Mouse (Mus musculus): ENCODE data around the gene CK137956. TPM values are rescaled to one million over a fixed set of nuclear protein-coding genes. Genes with fewer than 3 reads are reported as not detected.

Gene CK137956
- polyA plus RNA-seq (2014; fragmentation: Illumina TruSeq; extraction: RNeasy Lipid Tissue Mini Kit (QIAGEN cat#74804); ENCODE audit: low read depth, low replicate concordance): 2.8 TPM

DNA sequence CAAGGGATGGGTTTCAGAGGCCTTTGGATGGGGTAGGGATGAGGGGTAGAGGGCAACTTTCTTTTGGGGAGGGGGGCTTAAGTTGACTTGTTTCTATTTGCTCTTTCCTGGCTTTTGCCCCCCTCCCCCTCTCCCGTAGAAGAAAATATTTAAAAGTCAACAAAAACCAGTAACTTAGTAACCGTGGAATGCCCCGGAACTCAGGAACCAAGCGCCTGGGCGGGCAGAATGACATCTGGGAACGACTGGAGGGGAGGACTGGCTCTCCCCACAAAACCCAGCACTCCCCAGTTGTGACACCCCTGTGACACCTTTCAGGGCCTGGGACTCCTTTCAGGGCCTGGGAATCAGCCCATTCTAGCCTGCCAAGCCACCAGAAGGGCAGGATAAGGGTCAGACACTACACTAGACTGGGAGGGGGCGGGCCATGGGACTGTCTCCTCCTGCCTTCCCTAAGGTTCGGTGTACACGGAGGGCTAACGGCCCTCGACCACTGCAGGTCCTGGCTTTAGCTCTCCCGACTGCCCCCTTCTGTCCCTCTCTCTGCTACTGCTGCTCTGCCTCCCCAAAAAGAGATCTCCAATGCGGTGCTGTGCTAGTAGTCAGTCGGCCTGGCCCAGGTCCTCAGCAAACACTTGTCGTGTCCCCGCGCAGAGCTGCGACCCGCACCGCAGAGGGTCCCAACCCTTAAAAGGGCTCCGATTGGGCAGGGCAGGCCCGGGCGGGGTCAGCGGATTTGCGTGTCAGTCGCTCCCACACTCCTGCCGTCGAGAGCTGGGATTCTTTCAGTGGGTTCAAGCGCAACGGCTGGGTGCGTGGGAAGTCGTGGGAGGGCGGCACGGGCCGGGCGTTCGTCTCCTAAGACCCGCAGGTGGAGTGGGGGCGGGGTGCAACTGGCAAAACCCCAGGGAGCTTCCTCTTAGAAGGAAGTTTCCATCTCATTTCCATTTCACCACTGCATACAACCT is at the start of gene CK137956:
TSS of gene CK137956 (minus strand) at position 51 of the 968 bp plus-strand sequence.

DNA sequence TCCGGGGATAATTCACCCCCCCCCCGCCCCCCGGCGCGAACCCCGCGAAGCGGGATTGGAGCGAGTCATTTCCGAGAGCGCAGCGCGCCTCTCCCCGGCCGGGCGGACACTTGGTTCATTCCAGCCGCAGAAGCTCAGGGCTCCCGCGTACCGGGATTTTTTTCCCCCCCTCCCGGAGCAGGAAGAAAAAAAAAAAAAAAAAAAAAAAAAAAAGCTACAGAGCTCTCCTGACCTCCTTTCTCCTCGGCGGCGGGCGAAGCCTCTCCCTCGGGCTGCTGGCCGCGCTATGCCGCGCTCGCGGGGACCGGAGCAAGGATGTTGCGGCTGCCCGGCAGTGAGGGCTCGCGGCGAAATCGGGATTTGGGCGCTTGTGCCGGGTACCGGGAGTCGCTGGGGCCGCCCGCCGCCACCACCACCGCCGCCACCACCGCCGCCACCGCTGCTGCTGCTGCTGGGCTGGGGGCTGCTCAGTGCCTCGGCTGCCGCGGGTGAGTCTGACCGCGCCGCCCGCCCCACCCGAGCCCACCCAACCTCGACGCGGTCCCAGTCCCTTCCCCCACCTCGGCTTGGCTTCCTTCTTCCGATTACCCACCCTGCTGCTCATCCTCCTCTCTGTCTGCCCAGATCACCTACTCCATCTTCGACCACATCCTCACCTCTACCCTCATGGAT is 17.2 kb upstream of the CK137956 start, which contains the start of gene Csmd2:
TSS of gene Csmd2 (plus strand) at position 74 of the 672 bp plus-strand sequence.

Other genes with a start within 250 kb of the CK137956 start
- gene Csmd2, start 16.9 kb upstream of the CK137956 start, polyA plus RNA-seq (2014; fragmentation: Illumina TruSeq; extraction: RNeasy Lipid Tissue Mini Kit (QIAGEN cat#74804); ENCODE audit: low read depth, low replicate concordance): 0.47 TPM

Data from adipose tissue, adult 10 weeks (tissue).